Mouse (Mus musculus) stomach, embryonic 14.5 days (tissue): ENCODE data around the gene Bhlha15. TPM values are rescaled to one million over a fixed set of nuclear protein-coding genes. Genes with fewer than 3 reads are reported as not detected.

ENCODE experiments used
- ATAC-seq: fragments of 200-750 bp; cut with Nextera tagmentation; 2 replicates; pipeline ENCODE4 v1.8.0; 2017; ENCODE audit warnings: low read depth, moderate TSS enrichment; ENCODE audit not compliant: insufficient number of reproducible peaks, insufficient read depth, low FRiP score
- H3K27ac ChIP-seq: fragments of 300-500 bp; sonication (generic); 2 replicates; pipeline ENCODE4 v1.5.1; 2014; ENCODE audit warnings: mild to moderate bottlenecking, low read length, moderate library complexity, mixed read lengths
- H3K27me3 ChIP-seq: fragments of 300-500 bp; sonication (generic); 2 replicates; pipeline ENCODE4 v1.6.1; 2014; ENCODE audit warnings: low read length, control low read depth, mixed read lengths; ENCODE audit not compliant: control insufficient read depth, insufficient read depth
- H3K36me3 ChIP-seq: fragments of 300-500 bp; sonication (generic); 2 replicates; pipeline ENCODE4 v1.6.1; 2014; ENCODE audit warnings: mild to moderate bottlenecking, control low read depth, low read length, moderate library complexity, mixed read lengths; ENCODE audit not compliant: control insufficient read depth, insufficient read depth
- H3K4me1 ChIP-seq: fragments of 300-500 bp; sonication (generic); 2 replicates; pipeline ENCODE4 v1.6.1; 2014; ENCODE audit warnings: low read length, control low read depth, mixed read lengths; ENCODE audit not compliant: control insufficient read depth, insufficient read depth
- H3K4me2 ChIP-seq: fragments of 300-500 bp; sonication (generic); replicated peaks from 2 replicates; pipeline ENCODE4 v1.6.1; 2014; ENCODE audit warnings: low read depth, low read length, control low read depth
- H3K4me3 ChIP-seq: fragments of 300-500 bp; sonication (generic); 2 replicates; pipeline ENCODE4 v1.5.1; 2014; ENCODE audit warnings: low read depth, low read length, control low read depth
- H3K9ac ChIP-seq: fragments of 300-500 bp; sonication (generic); replicated peaks from 2 replicates; pipeline ENCODE4 v1.6.1; 2014; ENCODE audit warnings: low read depth, mild to moderate bottlenecking, control low read depth, low read length, moderate library complexity, mixed read lengths
- H3K9me3 ChIP-seq: fragments of 300-500 bp; sonication (generic); 2 replicates; pipeline ENCODE4 v1.6.1; 2016; ENCODE audit warnings: low read depth, low read length, control low read depth; ENCODE audit not compliant: control insufficient read depth
- WGBS: fragments of 180-500 bp; shearing (Covaris S2); extraction: QIAGEN DNeasy Blood & Tissue Kit; methylation state at CpG from one replicate; pipeline ENCODE4 v1.1.7; 2014; 5-methylcytosine and 5-hydroxymethylcytosine counted together
- polyA plus RNA-seq: library from polyadenylated mRNA; unstranded; fragments of >200 nt; fragmentation: Nextera tagmentation; extraction: Ambion mirVana; gene quantifications from 2 replicates; pipeline ENCODE4 v1.2.1, GENCODE M21; 2014

Bhlha15 gene
- polyA plus RNA-seq, 1 experiment from 2014 or later = 0.32 TPM

DNA sequence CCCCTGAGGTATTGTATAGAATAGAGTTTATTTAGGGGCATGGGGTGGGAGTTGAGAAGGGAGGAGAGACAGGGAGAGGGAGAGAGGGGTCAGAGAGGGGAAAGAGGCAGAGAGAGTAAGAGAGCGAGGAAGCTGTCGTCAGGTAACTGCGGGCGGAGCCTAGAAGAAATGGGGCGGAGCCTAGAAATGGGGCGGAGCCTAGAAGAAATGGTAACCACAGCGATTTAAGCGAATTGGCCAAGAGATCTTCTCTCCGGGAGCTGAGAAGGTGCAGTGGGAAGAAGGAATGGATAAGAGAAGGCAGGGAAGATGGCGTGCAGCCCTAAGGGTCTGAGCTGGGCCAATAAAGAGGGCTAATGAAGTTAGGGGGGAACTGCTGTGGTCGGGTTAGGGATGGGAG, 36.1 kb downstream of the Bhlha15 start:
- Histone ChIP-seq H3K27me3 (no peaks in the 10 kb centered on the region), H3K9me3 (no peaks in the 10 kb centered on the region), H3K4me2 (no peak overlapping the region), H3K9ac (no peak overlapping the region), H3K4me1 (peaks cover 8% of the 10 kb centered on the region; the same call in 1 of the 2 replicates), H3K36me3 (no peaks in the 10 kb centered on the region), H3K27ac (no peak overlapping the region), H3K4me3 (no peak overlapping the region)
- no peak for ATAC-seq
- 27% methylated on average over 11 of the region's 11 CpGs for WGBS

DNA sequence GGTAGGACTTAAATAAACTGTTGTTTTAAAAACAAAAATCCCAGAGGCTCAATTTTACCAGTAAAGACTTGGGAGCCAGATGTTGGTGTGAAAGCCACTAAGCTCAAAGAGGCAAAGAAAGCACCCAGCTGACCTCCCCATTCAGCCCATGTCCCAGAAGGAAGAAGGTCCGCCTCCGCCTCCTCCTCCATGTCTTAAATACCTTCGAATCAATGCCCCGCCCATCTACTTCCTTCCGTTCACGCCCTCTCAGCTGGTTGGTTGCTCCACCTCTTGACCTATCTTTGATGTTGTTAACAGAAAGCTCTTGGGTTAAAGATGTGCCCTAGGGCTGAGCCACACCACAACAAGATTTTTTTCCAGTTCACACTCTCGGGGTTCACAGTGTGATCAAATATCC, 40.1 kb downstream of the Bhlha15 start:
- H3K27ac ChIP-seq = no peak overlapping the region
- no peaks in the 10 kb centered on the region for H3K9me3 ChIP-seq
- H3K4me3 ChIP-seq = no peak overlapping the region
- H3K9ac ChIP-seq = no peak overlapping the region
- no peaks in the 10 kb centered on the region for H3K36me3 ChIP-seq
- H3K27me3 ChIP-seq = no peaks in the 10 kb centered on the region
- no peak overlapping the region for H3K4me2 ChIP-seq
- no peaks in the 10 kb centered on the region for H3K4me1 ChIP-seq
- WGBS = 85% methylated on average over 7 of the region's 7 CpGs
- no peak for ATAC-seq

DNA sequence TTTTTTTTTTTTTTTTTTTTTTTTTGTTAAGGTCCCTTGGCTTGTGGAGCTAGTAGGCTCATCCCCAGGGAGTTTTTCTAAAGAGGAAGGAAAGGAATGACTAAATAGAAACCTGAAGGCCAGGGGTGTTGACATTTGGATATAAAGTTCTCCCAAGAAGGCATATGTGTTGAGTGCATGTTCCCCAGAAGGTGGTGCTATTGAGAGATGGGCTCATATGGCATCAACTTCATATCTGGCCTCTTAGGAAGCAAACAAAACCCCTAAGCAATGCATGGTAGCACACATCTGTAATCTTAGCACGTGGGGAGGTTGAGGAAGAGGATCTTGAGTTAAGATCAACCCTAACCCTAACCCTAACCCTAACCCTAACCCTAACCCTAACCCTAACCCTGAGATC, 41.3 kb downstream of the Bhlha15 start:
- Histone ChIP-seq H3K27me3 (no peaks in the 10 kb centered on the region), H3K4me1 (no peaks in the 10 kb centered on the region), H3K27ac (no peak overlapping the region), H3K4me2 (no peak overlapping the region), H3K9ac (no peak overlapping the region), H3K4me3 (no peak overlapping the region), H3K9me3 (no peaks in the 10 kb centered on the region), H3K36me3 (no peaks in the 10 kb centered on the region)
- WGBS = 72% methylated on average over 1 of the region's 1 CpGs
- ATAC-seq = no peak

DNA sequence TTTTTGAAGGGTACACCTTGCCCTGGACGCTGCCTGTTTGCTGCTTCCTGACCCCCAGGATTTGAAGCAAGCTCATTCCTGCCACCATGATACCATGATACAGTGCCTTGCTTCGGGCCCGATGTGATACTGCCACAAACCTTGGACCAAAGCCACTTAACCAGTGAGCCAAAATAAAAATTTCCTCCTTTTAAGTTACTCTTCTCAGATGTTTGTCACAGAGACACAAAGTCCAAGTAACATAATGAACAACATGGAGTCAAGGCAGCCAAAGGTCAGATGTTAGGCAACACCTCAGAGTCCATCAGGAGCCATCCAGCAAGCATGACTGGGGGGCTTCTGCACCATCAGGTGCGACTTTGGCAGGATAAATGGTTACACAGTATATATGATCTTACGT, 42.4 kb downstream of the Bhlha15 start:
- Histone ChIP-seq H3K9ac (no peak overlapping the region), H3K9me3 (no peaks in the 10 kb centered on the region), H3K36me3 (no peaks in the 10 kb centered on the region), H3K4me2 (no peak overlapping the region), H3K27me3 (no peaks in the 10 kb centered on the region), H3K4me1 (no peaks in the 10 kb centered on the region), H3K4me3 (no peak overlapping the region), H3K27ac (no peak overlapping the region)
- WGBS = 88% methylated on average over 5 of the region's 5 CpGs
- ATAC-seq = no peak

DNA sequence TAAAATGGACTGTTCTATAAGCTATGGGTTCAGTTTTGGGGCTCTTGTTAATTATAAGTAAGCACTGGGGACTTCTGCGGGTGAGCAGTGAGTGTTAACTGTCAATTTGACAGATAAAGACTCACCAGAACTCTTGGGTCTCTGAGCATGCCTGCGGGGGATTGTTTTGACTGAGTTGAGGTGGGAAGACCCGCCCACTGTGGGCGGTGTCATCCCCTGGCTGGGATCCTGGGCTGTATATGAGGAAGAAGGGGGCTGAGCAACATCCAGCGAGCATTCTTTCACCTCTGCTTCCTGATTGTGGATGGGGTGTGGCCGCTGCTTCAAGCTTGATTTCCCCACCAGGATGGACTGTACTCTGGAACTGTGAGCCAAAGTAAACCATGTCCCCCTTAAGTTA, 44.1 kb downstream of the Bhlha15 start:
- ATAC-seq = no peak
- Histone ChIP-seq H3K9me3 (no peaks in the 10 kb centered on the region), H3K27ac (no peak overlapping the region), H3K4me1 (no peaks in the 10 kb centered on the region), H3K4me2 (no peak overlapping the region), H3K9ac (no peak overlapping the region), H3K4me3 (no peak overlapping the region), H3K36me3 (no peaks in the 10 kb centered on the region), H3K27me3 (no peaks in the 10 kb centered on the region)
- WGBS = 74% methylated on average over 6 of the region's 6 CpGs

DNA sequence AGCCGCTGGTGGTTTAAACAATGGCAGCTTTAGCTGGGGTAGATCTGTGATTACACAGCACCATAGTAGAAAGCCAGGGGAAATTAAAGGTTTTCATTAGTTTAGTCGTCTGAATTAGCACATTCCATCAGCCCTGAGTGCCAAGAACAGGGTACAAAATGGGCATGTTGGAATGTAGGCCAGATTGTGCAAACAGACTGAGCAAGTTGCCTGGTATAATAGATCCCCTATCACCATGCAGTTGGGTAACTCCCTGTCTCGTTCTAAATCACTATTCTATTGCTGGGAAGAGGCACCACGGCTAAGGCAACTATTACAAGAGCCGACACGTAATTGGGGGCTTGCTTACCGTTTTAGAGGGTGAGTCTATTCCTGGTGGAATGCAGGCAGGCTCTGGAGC, 44.6 kb downstream of the Bhlha15 start:
- no peak overlapping the region for H3K27ac ChIP-seq
- no peak overlapping the region for H3K4me2 ChIP-seq
- no peak overlapping the region for H3K4me3 ChIP-seq
- no peaks in the 10 kb centered on the region for H3K9me3 ChIP-seq
- H3K4me1 ChIP-seq = no peaks in the 10 kb centered on the region
- no peaks in the 10 kb centered on the region for H3K36me3 ChIP-seq
- no peaks in the 10 kb centered on the region for H3K27me3 ChIP-seq
- H3K9ac ChIP-seq = no peak overlapping the region
- WGBS = 84% methylated on average over 7 of the region's 7 CpGs
- no peak for ATAC-seq

DNA sequence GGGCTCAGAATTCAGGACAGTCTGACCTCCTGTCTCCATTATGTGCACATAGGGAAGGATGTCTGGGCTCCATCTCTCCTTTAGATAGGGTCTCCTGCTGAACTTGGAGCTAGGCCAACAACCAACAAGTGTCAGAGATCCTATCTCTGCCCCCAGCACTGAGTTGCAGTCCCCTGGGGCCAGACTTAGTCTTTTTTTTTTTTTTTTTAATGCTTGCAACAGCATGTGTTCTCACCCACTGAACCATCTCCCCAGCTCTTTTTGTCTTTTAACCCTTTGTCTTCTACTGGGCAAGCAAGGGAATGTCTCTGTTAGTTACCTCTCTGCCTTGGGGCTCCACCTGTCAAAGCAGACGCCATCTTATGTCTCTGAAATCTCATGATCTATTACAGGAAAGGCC, 48.9 kb downstream of the Bhlha15 start:
- no peaks in the 10 kb centered on the region for H3K27me3 ChIP-seq
- WGBS = 79% methylated on average over 1 of the region's 1 CpGs
- H3K4me3 ChIP-seq = no peak overlapping the region
- ATAC-seq = no peak
- no peaks in the 10 kb centered on the region for H3K36me3 ChIP-seq
- no peaks in the 10 kb centered on the region for H3K4me1 ChIP-seq
- H3K9me3 ChIP-seq = no peaks in the 10 kb centered on the region
- no peak overlapping the region for H3K9ac ChIP-seq
- H3K27ac ChIP-seq = no peak overlapping the region
- no peak overlapping the region for H3K4me2 ChIP-seq

Other genes with a start within 250 kb of the Bhlha15 start
- 78.0 and 80.7 TPM in 2 replicates for gene Ccz1, start 175.4 kb upstream of the Bhlha15 start, polyA plus RNA-seq
- gene Ocm, start 163.6 kb upstream of the Bhlha15 start, polyA plus RNA-seq = 0.55 TPM in 1 of 2 replicates, not detected in the other
- 5.2 and 5.6 TPM in 2 replicates for gene Lmtk2, start 89.8 kb upstream of the Bhlha15 start, polyA plus RNA-seq
- gene Tecpr1, start 33.3 kb downstream of the Bhlha15 start, polyA plus RNA-seq = 17.0 and 18.3 TPM in 2 replicates
- gene Bri3, start 54.2 kb downstream of the Bhlha15 start, polyA plus RNA-seq = 135 and 137 TPM in 2 replicates
- gene Baiap2l1, start 167.8 kb downstream of the Bhlha15 start, polyA plus RNA-seq = 14.3 and 16.1 TPM in 2 replicates